Mouse (Mus musculus): Measurements from ENCODE around the gene Uqcrc1.

GRCm38 (mm10) chr9:108912308-108912707 is 24.1 kb upstream of the Uqcrc1 start:
- TF ChIP-seq USF1 (IDR thresholded peaks at IDR 0.05; ENCODE audit: low read depth, low read length) (no peak), POLR2AphosphoS2 (IDR thresholded peaks at IDR 0.05; ENCODE audit: low read length) (no peak)
